Mouse (Mus musculus) liver, adult 2 months (tissue): Measurements from ENCODE around the gene Hdac4. TPM values are rescaled to one million over a fixed set of nuclear protein-coding genes. Genes with fewer than 3 reads are reported as not detected.

ENCODE experiments used
- DNase-seq: peaks from one replicate; pipeline ENCODE4 v3.0.0-alpha.2; 2011; ENCODE audit warnings: low read depth, low spot score; ENCODE audit errors: extremely low read depth
- H3K27ac ChIP-seq: fragments of 200-500 bp; replicated peaks from 2 replicates; pipeline ENCODE4 v1.5.1; 2012; ENCODE audit warnings: low read depth, mild to moderate bottlenecking, control low read depth, inconsistent platforms, low read length; ENCODE audit not compliant: insufficient read depth
- H3K27me3 ChIP-seq: fragments of 200-500 bp; 2 replicates; pipeline ENCODE4 v1.6.1; 2012; ENCODE audit warnings: mild to moderate bottlenecking, moderate library complexity, low read length, inconsistent platforms; ENCODE audit not compliant: control insufficient read depth, insufficient read depth
- H3K36me3 ChIP-seq: fragments of 200-500 bp; 2 replicates; pipeline ENCODE4 v1.6.1; 2012; ENCODE audit warnings: low read length, inconsistent platforms; ENCODE audit not compliant: control insufficient read depth, insufficient read depth
- H3K4me1 ChIP-seq: fragments of 200-500 bp; 2 replicates; pipeline ENCODE4 v1.6.1; 2011; ENCODE audit warnings: low read length; ENCODE audit not compliant: control insufficient read depth, insufficient read depth
- H3K4me3 ChIP-seq: fragments of 200-500 bp; 2 replicates; pipeline ENCODE4 v1.5.1; 2011; ENCODE audit warnings: low read depth, mild to moderate bottlenecking, control low read depth, low read length, moderate library complexity; ENCODE audit not compliant: insufficient read depth
- H3K79me2 ChIP-seq: fragments of 200-500 bp; 2 replicates; pipeline ENCODE4 v1.6.1; 2012; ENCODE audit warnings: inconsistent platforms, mild to moderate bottlenecking, low read length, moderate library complexity; ENCODE audit not compliant: control insufficient read depth, insufficient read depth
- H3K9ac ChIP-seq: fragments of 200-500 bp; 2 replicates; pipeline ENCODE4 v1.6.1; 2012; ENCODE audit warnings: low read depth, mild to moderate bottlenecking, control low read depth, inconsistent platforms, low read length
- CTCF ChIP-seq: fragments of 200-500 bp; IDR thresholded peaks from 2 replicates; pipeline ENCODE4 v1.5.1; 2011; ENCODE audit warnings: low read depth, low read length, control low read depth
- POLR2A ChIP-seq: fragments of 200-500 bp; IDR thresholded peaks from 2 replicates; pipeline ENCODE4 v1.6.1; 2011; ENCODE audit warnings: low read length, control low read depth; ENCODE audit not compliant: insufficient read depth; ENCODE audit errors: extremely low read depth
- WGBS: fragments of 180-500 bp; shearing (Covaris S2); methylation state at CpG from one replicate; pipeline ENCODE4 v1.1.7; 2018; 5-methylcytosine and 5-hydroxymethylcytosine counted together
- polyA plus RNA-seq: library from polyadenylated mRNA; depleted of rRNA; stranded (reverse); fragments of >200 nt; gene quantifications from 2 replicates; pipeline ENCODE4 v1.2.3, GENCODE M21; 2012
- total RNA-seq: library from RNA; depleted of rRNA; stranded (reverse); fragments of >200 nt; gene quantifications from 2 replicates; pipeline ENCODE4 v1.2.3, GENCODE M21; 2014

Hdac4 gene
- total and polyA plus RNA-seq, 2 experiments: 5.3 to 5.7 TPM

DNA sequence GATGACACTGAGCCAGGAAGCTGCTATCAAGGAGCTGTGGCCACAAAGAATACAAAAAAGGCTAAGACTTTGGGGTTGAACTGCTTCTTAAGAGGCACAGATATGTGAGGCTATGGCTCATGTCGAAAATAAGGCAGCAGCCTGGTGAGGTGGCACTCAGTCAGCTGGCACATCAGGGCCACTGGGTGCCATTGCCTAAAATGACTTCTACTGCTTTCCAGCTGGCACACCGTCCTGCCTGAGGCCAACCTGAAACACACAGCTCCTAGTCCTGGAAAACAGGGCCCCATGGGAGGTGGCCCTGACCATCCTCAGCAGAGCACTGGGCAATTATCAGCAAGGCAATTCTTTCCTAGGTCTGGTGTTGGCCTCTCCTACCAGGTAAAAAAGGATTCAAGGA lies 167.3 kb downstream of the Hdac4 start:
- Histone ChIP-seq H3K9ac (no peak overlapping the region), H3K36me3 (no peaks in the 10 kb centered on the region), H3K27ac (no peak overlapping the region), H3K79me2 (no peaks in the 10 kb centered on the region; the same call in 1 of the 2 replicates), H3K4me3 (no peak overlapping the region), H3K27me3 (no peaks in the 10 kb centered on the region), H3K4me1 (peaks cover 3% of the 10 kb centered on the region; the same call in 1 of the 2 replicates)
- TF ChIP-seq CTCF: no peak
- peak; percentile 85 for DNase-seq
- WGBS: 32% methylated on average over 2 of the region's 2 CpGs

DNA sequence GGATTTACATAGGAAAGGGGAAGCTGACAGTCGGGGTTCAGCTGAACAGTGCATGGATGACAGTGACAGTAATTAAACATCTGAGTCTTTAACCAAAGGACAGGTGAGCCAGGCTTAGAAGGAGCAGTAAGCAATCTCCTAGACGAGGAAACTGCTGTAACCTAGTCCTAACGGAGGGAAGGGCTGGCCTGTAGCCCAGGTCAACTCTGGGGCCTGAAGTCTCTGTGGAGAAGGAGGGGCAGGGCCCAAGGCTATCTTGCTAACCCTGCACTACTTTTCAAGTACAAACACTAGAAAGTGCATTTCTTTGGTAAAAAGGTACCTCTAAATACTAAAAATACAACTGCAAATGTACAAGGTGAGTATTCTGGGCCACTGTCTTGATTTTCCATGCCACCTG lies 169.1 kb downstream of the Hdac4 start:
- Histone ChIP-seq H3K79me2 (no peaks in the 10 kb centered on the region; the same call in 1 of the 2 replicates), H3K4me1 (peaks cover 3% of the 10 kb centered on the region), H3K27ac (no peak overlapping the region), H3K4me3 (no peak overlapping the region), H3K9ac (no peak overlapping the region), H3K36me3 (no peaks in the 10 kb centered on the region), H3K27me3 (no peaks in the 10 kb centered on the region)
- no peak for DNase-seq
- no peak for TF ChIP-seq CTCF
- no peak for TF ChIP-seq POLR2A
- 83% methylated on average over 3 of the region's 3 CpGs for whole genome bisulfite sequencing

DNA sequence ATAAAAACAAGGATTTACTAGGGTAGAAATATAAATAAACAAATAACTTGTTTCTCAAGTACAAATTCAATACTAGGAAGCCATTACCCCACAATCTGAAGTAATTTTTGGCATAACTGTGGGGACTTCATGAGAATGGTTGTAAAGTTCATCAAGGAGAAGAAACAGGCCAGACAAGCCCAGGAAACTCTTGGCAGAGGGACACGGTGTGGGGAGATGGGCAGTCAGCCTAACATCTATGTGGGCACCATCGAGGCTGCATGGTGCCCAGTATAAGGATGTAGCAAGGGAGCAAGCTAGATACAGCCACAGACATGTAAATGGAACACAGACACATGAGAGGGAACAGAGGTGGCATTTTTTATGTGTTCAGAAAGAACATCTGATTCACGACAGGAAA lies 171.6 kb downstream of the Hdac4 start:
- no peak overlapping the region for H3K4me3 ChIP-seq
- no peaks in the 10 kb centered on the region for H3K27me3 ChIP-seq
- H3K79me2 ChIP-seq: peaks cover 2% of the 10 kb centered on the region; the same call in 1 of the 2 replicates
- H3K27ac ChIP-seq: no peak overlapping the region
- DNase-seq: no peak
- no peaks in the 10 kb centered on the region for H3K36me3 ChIP-seq
- TF ChIP-seq CTCF (no peak), POLR2A (no peak)
- 74% methylated on average over 3 of the region's 3 CpGs for WGBS
- no peak overlapping the region for H3K9ac ChIP-seq
- H3K4me1 ChIP-seq: peaks cover 3% of the 10 kb centered on the region

DNA sequence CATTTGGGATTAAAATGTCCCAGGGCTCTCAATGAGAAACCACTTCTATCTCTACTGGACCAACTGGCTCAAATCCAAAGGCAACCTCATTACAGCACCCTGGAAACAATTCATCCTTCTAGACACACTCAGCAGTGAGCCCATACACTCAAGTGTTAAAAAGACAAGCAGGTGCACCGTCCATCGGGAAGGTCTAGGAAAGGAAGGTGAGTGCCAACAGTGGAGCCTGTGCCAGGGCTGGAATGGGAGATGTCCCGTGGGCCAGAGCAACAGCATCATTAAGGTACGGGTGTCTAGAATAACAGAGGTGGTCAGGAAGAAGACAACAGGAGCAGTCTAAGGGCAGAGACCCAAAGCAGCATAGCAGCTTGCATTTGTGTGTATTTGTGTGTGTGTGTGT lies 173.5 kb downstream of the Hdac4 start:
- no peak for DNase-seq
- no peak for TF ChIP-seq CTCF
- TF ChIP-seq POLR2A: no peak

DNA sequence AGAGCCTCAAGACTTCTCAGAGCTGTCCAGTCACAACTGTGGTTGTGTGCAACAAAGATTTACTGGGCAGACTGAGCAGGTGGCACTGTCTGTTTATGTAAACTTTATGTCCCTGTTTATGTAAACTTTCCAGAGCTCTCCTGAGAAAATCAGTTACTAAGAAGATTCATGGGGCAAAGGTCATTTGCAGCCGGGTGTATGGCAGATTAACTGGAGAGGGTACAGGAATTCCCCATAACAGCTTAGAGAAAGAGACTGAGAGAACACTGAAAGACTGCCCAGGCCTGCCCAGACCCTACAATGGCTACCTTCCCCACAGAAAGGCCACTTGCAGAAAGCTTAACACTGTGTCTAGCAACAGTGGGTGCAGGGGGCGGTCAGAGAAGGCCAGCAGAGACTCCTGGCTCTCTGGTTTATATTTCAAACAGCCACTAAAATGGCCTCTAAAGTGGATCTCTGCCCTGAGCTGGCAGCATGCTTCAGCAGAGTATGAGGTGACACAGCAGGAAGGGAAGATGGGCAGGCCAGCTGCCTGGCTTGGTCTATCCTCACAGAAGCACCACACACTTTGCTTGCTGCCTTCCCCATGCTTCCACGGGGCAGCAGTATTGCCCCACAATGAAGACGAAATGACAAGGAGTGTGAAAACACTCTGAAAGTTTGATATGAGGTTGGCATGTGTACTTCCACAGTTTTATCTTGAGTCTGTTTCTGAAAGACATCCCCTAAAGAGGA lies 179.4 kb downstream of the Hdac4 start:
- WGBS: 63% methylated on average over 4 of the region's 4 CpGs
- Histone ChIP-seq H3K4me3 (no peak overlapping the region), H3K36me3 (0 out of 2 replicates have a peak, but pooled peaks cover 3% of the 10 kb centered on the region), H3K4me1 (peaks cover 10% of the 10 kb centered on the region), H3K27me3 (no peaks in the 10 kb centered on the region), H3K27ac (peak overlapping the region; percentile 45; the same call in 1 of the 2 replicates), H3K9ac (no peak overlapping the region), H3K79me2 (peaks cover 3% of the 10 kb centered on the region; the same call in 1 of the 2 replicates)
- peak; percentile 26; the same call in 1 of the 2 replicates for TF ChIP-seq CTCF
- TF ChIP-seq POLR2A: no peak
- peak; percentile 33 for DNase-seq

More for the DNA sequence above, 173.5 kb downstream of the Hdac4 start:
- Histone ChIP-seq H3K27me3 (no peaks in the 10 kb centered on the region), H3K36me3 (no peaks in the 10 kb centered on the region), H3K79me2 (peaks cover 2% of the 10 kb centered on the region; the same call in 1 of the 2 replicates), H3K27ac (no peak overlapping the region), H3K4me1 (no peaks in the 10 kb centered on the region; the same call in 1 of the 2 replicates), H3K4me3 (no peak overlapping the region), H3K9ac (no peak overlapping the region)
- 75% methylated on average over 4 of the region's 4 CpGs for WGBS

DNA sequence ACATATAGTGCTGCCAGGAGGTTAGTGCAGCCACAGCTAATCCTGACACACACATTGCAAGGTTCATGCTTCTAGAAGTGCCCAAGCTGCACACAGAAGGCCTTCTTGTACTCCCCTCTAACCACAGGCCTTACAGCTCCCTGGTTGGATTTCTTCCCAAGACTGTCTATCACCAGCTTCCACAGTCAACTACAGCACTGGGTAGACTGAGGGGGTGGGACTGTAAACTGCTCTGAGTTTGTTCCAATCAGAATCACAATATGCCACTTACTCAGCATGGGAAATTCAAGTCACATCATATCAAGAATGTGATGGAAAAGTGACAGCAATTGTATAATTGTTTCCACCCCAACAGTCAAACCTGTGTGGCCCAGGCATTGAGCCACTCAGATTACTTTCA lies 180.2 kb downstream of the Hdac4 start:
- DNase-seq: no peak
- H3K9ac ChIP-seq: no peak overlapping the region
- peaks cover 3% of the 10 kb centered on the region; the same call in 1 of the 2 replicates for H3K79me2 ChIP-seq
- TF ChIP-seq CTCF (no peak), POLR2A (no peak)
- no peaks in the 10 kb centered on the region for H3K27me3 ChIP-seq
- H3K27ac ChIP-seq: no peak overlapping the region
- no peak overlapping the region for H3K4me3 ChIP-seq
- 0 out of 2 replicates have a peak, but pooled peaks cover 3% of the 10 kb centered on the region for H3K36me3 ChIP-seq
- H3K4me1 ChIP-seq: peaks cover 10% of the 10 kb centered on the region
